Mouse (Mus musculus) adrenal gland, adult (tissue): Measurements from ENCODE around the gene Ehbp1l1.

Source experiments
- DNase-seq, 2 experiments: peaks; one replicate each; pipeline ENCODE4 v3.0.0; 2022 to 2023; ENCODE audit warnings: low spot score in 1 of 2; ENCODE audit not compliant: inconsistent age in 2 of 2

Ehbp1l1 gene

GRCm38 (mm10) chr19:5725767-5726515, at the start of gene Ehbp1l1:
Gene Ehbp1l1, minus strand, starts transcription at chr19:5726317.
- DNase-seq: peak; percentile 79 to 93

- DNase-seq: peak in 1 of 2 experiments; percentile 100
Measured at GRCm38 (mm10) chr19:5770925-5771860, 45.1 kb upstream of the Ehbp1l1 start, which contains the start of gene Scyl1. Gene Scyl1, minus strand, starts transcription at chr19:5771419.

- DNase-seq: no peak
Measured at GRCm38 (mm10) chr19:5770311-5770710, 44.2 kb upstream of the Ehbp1l1 start.

- DNase-seq: peak in 1 of 2 experiments; percentile 29
Measured at GRCm38 (mm10) chr19:5767271-5767670, 41.2 kb upstream of the Ehbp1l1 start.

GRCm38 (mm10) chr19:5763163-5763562, 37.0 kb upstream of the Ehbp1l1 start:
- peak in 1 of 2 experiments; percentile 80 for DNase-seq

- peak; percentile 8 to 56 for DNase-seq
Measured at GRCm38 (mm10) chr19:5758878-5759403, 32.8 kb upstream of the Ehbp1l1 start.

- DNase-seq: peak in 1 of 2 experiments; percentile 47
Measured at GRCm38 (mm10) chr19:5756991-5757636, 31.0 kb upstream of the Ehbp1l1 start.

- peak in 1 of 2 experiments; percentile 51 for DNase-seq
Measured at GRCm38 (mm10) chr19:5756321-5756985, 30.3 kb upstream of the Ehbp1l1 start.

GRCm38 (mm10) chr19:5751742-5752141, 25.6 kb upstream of the Ehbp1l1 start:
- DNase-seq: peak; percentile 69 to 83

- DNase-seq: peak in 1 of 2 experiments; percentile 48
Measured at GRCm38 (mm10) chr19:5750951-5751350, 24.8 kb upstream of the Ehbp1l1 start.

GRCm38 (mm10) chr19:5749476-5749875, 23.4 kb upstream of the Ehbp1l1 start:
- DNase-seq: peak; percentile 87 to 90

- DNase-seq: no peak
Measured at GRCm38 (mm10) chr19:5746907-5747363, 20.8 kb upstream of the Ehbp1l1 start.

GRCm38 (mm10) chr19:5745756-5746710, 19.9 kb upstream of the Ehbp1l1 start:
- peak; percentile 85 to 92 for DNase-seq

- DNase-seq: peak; percentile 79 to 85
Measured at GRCm38 (mm10) chr19:5743576-5743975, 17.5 kb upstream of the Ehbp1l1 start.

GRCm38 (mm10) chr19:5742241-5742641, 16.1 kb upstream of the Ehbp1l1 start:
- DNase-seq: peak in 1 of 2 experiments; percentile 65

- peak; percentile 90 to 94 for DNase-seq
Measured at GRCm38 (mm10) chr19:5741641-5742240, 15.6 kb upstream of the Ehbp1l1 start.

- peak in 1 of 2 experiments; percentile 83 for DNase-seq
Measured at GRCm38 (mm10) chr19:5740320-5741317, 14.5 kb upstream of the Ehbp1l1 start, which contains the start of gene Ltbp3. Gene Ltbp3, plus strand, starts transcription at chr19:5740904.
